ENCODE assay signal across 10 mouse cellular contexts in genomic region chr2:104774763-104775162, GRCm38 (mm10). TPM values are rescaled to one million over a fixed set of nuclear protein-coding genes. Genes with fewer than 3 reads are reported as not detected.
DNase-seq lines count a peak whose midpoint lies in the region; ATAC-seq and TF ChIP-seq lines count a peak whose summit lies in the region.
"Had no signal": no experiment of that assay in that cellular context is flagged by ENCODE, and none has a peak within 500 bp of the region (broad histone marks: within the 10 kb centered on the region; RNA-seq: fewer than 3 reads in every experiment).

No protein-coding gene starts in this region.

- peaks cover 56% of the 10 kb centered on the region for H3K36me3 ChIP-seq in heart, embryonic 12.5 days
- peaks cover 24% of the 10 kb centered on the region for H3K36me3 ChIP-seq in midbrain, postnatal 0 days (ENCODE audit: insufficient read depth, low read length)
- H3K36me3 ChIP-seq in midbrain, embryonic 13.5 days: peaks cover 50% of the 10 kb centered on the region
- H3K36me3 ChIP-seq in splenic B cell, adult 2 months (ENCODE audit: control insufficient read depth, insufficient read depth, low read length, poor library complexity, severe bottlenecking): no peaks in the 10 kb centered on the region

- WGBS in heart, embryonic 12.5 days: 77% methylated on average over 1 of the region's 1 CpGs
- 87% methylated on average over 1 of the region's 1 CpGs for WGBS in midbrain, postnatal 0 days
- 86% methylated on average over 1 of the region's 1 CpGs for WGBS in midbrain, embryonic 13.5 days

- no peak overlapping the region for H3K9ac ChIP-seq in heart, embryonic 12.5 days
- no peak overlapping the region for H3K9ac ChIP-seq in midbrain, postnatal 0 days (replicated peaks; ENCODE audit: low read length, poor library complexity, severe bottlenecking)
- H3K9ac ChIP-seq in midbrain, embryonic 13.5 days (replicated peaks): no peak overlapping the region

- no peak for ATAC-seq in heart, embryonic 12.5 days (ENCODE audit: insufficient number of reproducible peaks, low FRiP score)
- no peak for ATAC-seq in midbrain, postnatal 0 days (ENCODE audit: low FRiP score)
- no peak for ATAC-seq in midbrain, embryonic 13.5 days

- H3K27me3 ChIP-seq in heart, embryonic 12.5 days (replicated peaks): no peaks in the 10 kb centered on the region
- no peaks in the 10 kb centered on the region for H3K27me3 ChIP-seq in midbrain, postnatal 0 days (ENCODE audit: insufficient read depth, low read length)
- no peaks in the 10 kb centered on the region for H3K27me3 ChIP-seq in midbrain, embryonic 13.5 days
- no peaks in the 10 kb centered on the region for H3K27me3 ChIP-seq in splenic B cell, adult 2 months (ENCODE audit: control insufficient read depth, insufficient read depth, low read length, poor library complexity, severe bottlenecking)

- no peak overlapping the region for H3K4me3 ChIP-seq in heart, embryonic 12.5 days
- no peak overlapping the region for H3K4me3 ChIP-seq in midbrain, postnatal 0 days (ENCODE audit: low read depth, low read length)
- H3K4me3 ChIP-seq in midbrain, embryonic 13.5 days (replicated peaks): no peak overlapping the region

- peak; percentile 81 for TF ChIP-seq CTCF in midbrain, postnatal 0 days (IDR thresholded peaks at IDR 0.05)

- H3K4me2 ChIP-seq in heart, embryonic 12.5 days: no peak overlapping the region
- no peak overlapping the region for H3K4me2 ChIP-seq in midbrain, postnatal 0 days (ENCODE audit: low read depth, low read length, poor library complexity, severe bottlenecking)
- H3K4me2 ChIP-seq in midbrain, embryonic 13.5 days (replicated peaks): no peak overlapping the region

- no peak overlapping the region for H3K27ac ChIP-seq in heart, embryonic 12.5 days (ENCODE audit: poor library complexity, severe bottlenecking)
- no peak overlapping the region for H3K27ac ChIP-seq in midbrain, postnatal 0 days (ENCODE audit: low read depth, low read length)
- H3K27ac ChIP-seq in midbrain, embryonic 13.5 days: no peak overlapping the region

- DNase-seq in heart, adult 8-10 months (ENCODE audit: low spot score): peak; percentile 13
- peak; percentile 46 for DNase-seq in midbrain, postnatal 0 days (ENCODE audit: low spot score)
- peak; percentile 18 to 65 for DNase-seq in cerebellum, postnatal 10 days
- peak; percentile 58 for DNase-seq in splenic B cell, adult 2 months (ENCODE audit: low read depth, low spot score)
- no peak for DNase-seq in gastrocnemius, postnatal 10 days
- no peak for DNase-seq in heart, postnatal 4 days

- no peaks in the 10 kb centered on the region for H3K9me3 ChIP-seq in heart, embryonic 12.5 days (replicated peaks)
- no peaks in the 10 kb centered on the region for H3K9me3 ChIP-seq in midbrain, postnatal 0 days (ENCODE audit: low read length)
- H3K9me3 ChIP-seq in midbrain, embryonic 13.5 days: no peaks in the 10 kb centered on the region

- no peaks in the 10 kb centered on the region for H3K4me1 ChIP-seq in heart, embryonic 12.5 days (replicated peaks)
- no peaks in the 10 kb centered on the region for H3K4me1 ChIP-seq in midbrain, postnatal 0 days (ENCODE audit: insufficient read depth, low read length)
- H3K4me1 ChIP-seq in midbrain, embryonic 13.5 days (replicated peaks): no peaks in the 10 kb centered on the region

RNA-seq across cellular contexts. Expression of gene Depdc7, which starts 32.1 kb away (rescaled TPM):
- total RNA-seq in heart, adult 8-10 months (2022): 1 to 10 TPM in 3 of 4 experiments, under 1 TPM in 1; 0.57 to 1.8 (median 1.2) TPM
- polyA plus RNA-seq in heart, embryonic 12.5 days (2016; fragmentation: Nextera tagmentation; extraction: Ambion mirVana): 3.9 and 4.6 TPM in 2 replicates
- total RNA-seq in midbrain, postnatal 0 days (2014; rRNA removed): 1.9 and 2.3 TPM in 2 replicates
- 0.90 and 1.5 TPM in 2 replicates for polyA plus RNA-seq in midbrain, postnatal 0 days (2015; fragmentation: Nextera tagmentation; extraction: Ambion mirVana)
- 1.7 and 1.9 TPM in 2 replicates for polyA plus RNA-seq in midbrain, embryonic 13.5 days (2015; fragmentation: Nextera tagmentation; extraction: Ambion mirVana)
- 1 to 10 TPM; 2.3 to 3.0 TPM for total RNA-seq in gastrocnemius, postnatal 10 days (2021)
- total RNA-seq in heart, postnatal 4 days (2021): 1 to 10 TPM; 2.7 to 2.8 TPM

RNA-seq across cellular contexts. Expression of gene Qser1, which starts 41.8 kb away (rescaled TPM):
- 10 to 100 TPM; 28.3 to 33.9 (median 31.1) TPM for total RNA-seq in heart, adult 8-10 months (2022)
- 9.6 TPM in 2 replicates for polyA plus RNA-seq in heart, embryonic 12.5 days (2016; fragmentation: Nextera tagmentation; extraction: Ambion mirVana)
- total RNA-seq in midbrain, postnatal 0 days (2014; rRNA removed): 14.1 TPM in 2 replicates
- 2.9 and 3.4 TPM in 2 replicates for polyA plus RNA-seq in midbrain, postnatal 0 days (2015; fragmentation: Nextera tagmentation; extraction: Ambion mirVana)
- 8.8 and 9.0 TPM in 2 replicates for polyA plus RNA-seq in midbrain, embryonic 13.5 days (2015; fragmentation: Nextera tagmentation; extraction: Ambion mirVana)
- 10 to 100 TPM; 27.6 to 29.3 TPM for total RNA-seq in gastrocnemius, postnatal 10 days (2021)
- total RNA-seq in heart, postnatal 4 days (2021): 10 to 100 TPM; 30.7 to 30.8 TPM

RNA-seq across cellular contexts. Expression of gene Pin1rt1, which starts 58.6 kb away (rescaled TPM):
- not detected for total RNA-seq in heart, adult 8-10 months (2022)
- not detected in 2 replicates for polyA plus RNA-seq in heart, embryonic 12.5 days (2016; fragmentation: Nextera tagmentation; extraction: Ambion mirVana)
- not detected in 2 replicates for total RNA-seq in midbrain, postnatal 0 days (2014; rRNA removed)
- not detected in 2 replicates for polyA plus RNA-seq in midbrain, postnatal 0 days (2015; fragmentation: Nextera tagmentation; extraction: Ambion mirVana)
- polyA plus RNA-seq in midbrain, embryonic 13.5 days (2015; fragmentation: Nextera tagmentation; extraction: Ambion mirVana): 0.17 TPM in 1 of 2 replicates, not detected in the other
- not detected for total RNA-seq in gastrocnemius, postnatal 10 days (2021)
- total RNA-seq in heart, postnatal 4 days (2021): not detected
- polyA plus RNA-seq: heart, embryonic 16.5 days; liver, embryonic 16.5 days had no signal

Comparison
In these comparisons a context has a peak if more than half of its experiments do, and no peak if none do; other contexts are left out.
1. DNase-seq: peak in heart, adult 8-10 months (single experiment), midbrain, postnatal 0 days (single experiment), cerebellum, postnatal 10 days (2 of 2) and splenic B cell, adult 2 months (single experiment); none in gastrocnemius, postnatal 10 days (single experiment) and heart, postnatal 4 days (single experiment).